Mouse (Mus musculus): ENCODE results near the gene Rnase10.
"Not testable (repeated sequence)": the region's sequence is repeated elsewhere in the genome, so short reads cannot be mapped to it uniquely, and the experiment has no call there.

Gene Rnase10

GRCm38 (mm10) chr14:51009572-51009971 lies 2.0 kb downstream of the Rnase10 start:
- no peak for DNase-seq (ENCODE audit: low spot score in 2 of 2)

- not testable (repeated sequence) for DNase-seq (ENCODE audit: low spot score in 2 of 2)
These were observed 7.2 kb downstream of the Rnase10 start for GRCm38 (mm10) chr14:51014724-51015123.

GRCm38 (mm10) chr14:51015780-51016179 lies 8.2 kb downstream of the Rnase10 start:
- DNase-seq (ENCODE audit: low spot score in 2 of 2) = no peak

- DNase-seq (ENCODE audit: low spot score in 2 of 2) = no peak
These were observed 9.7 kb downstream of the Rnase10 start for GRCm38 (mm10) chr14:51017256-51017655.

GRCm38 (mm10) chr14:51023457-51023856 lies 15.9 kb downstream of the Rnase10 start:
- DNase-seq (ENCODE audit: low spot score in 2 of 2) = no peak

GRCm38 (mm10) chr14:51024820-51025219 lies 17.3 kb downstream of the Rnase10 start:
- no peak for DNase-seq (ENCODE audit: low spot score in 2 of 2)

GRCm38 (mm10) chr14:51026391-51027133 lies 19.0 kb downstream of the Rnase10 start:
- DNase-seq (ENCODE audit: low spot score in 2 of 2) = no peak

- DNase-seq (ENCODE audit: low spot score in 2 of 2) = no peak
These were observed 20.0 kb downstream of the Rnase10 start for GRCm38 (mm10) chr14:51027387-51028155.

- no peak for DNase-seq (ENCODE audit: low spot score in 2 of 2)
These were observed 27.7 kb downstream of the Rnase10 start for GRCm38 (mm10) chr14:51035206-51035605.

GRCm38 (mm10) chr14:51036214-51036613 lies 28.7 kb downstream of the Rnase10 start:
- DNase-seq (ENCODE audit: low spot score in 2 of 2) = no peak

- DNase-seq (ENCODE audit: low spot score in 2 of 2) = no peak
These were observed 34.2 kb downstream of the Rnase10 start, which contains the start of gene Rnase9 for GRCm38 (mm10) chr14:51041769-51042168. TSS of gene Rnase9 (minus strand) at chr14:51041869.

GRCm38 (mm10) chr14:51047846-51048245 lies 40.3 kb downstream of the Rnase10 start:
- DNase-seq (ENCODE audit: low spot score in 2 of 2) = no peak

- DNase-seq (ENCODE audit: low spot score in 2 of 2) = no peak
These were observed 42.5 kb downstream of the Rnase10 start, which contains the start of gene Rnase11 for GRCm38 (mm10) chr14:51050063-51050462. TSS of gene Rnase11 (minus strand) at chr14:51050163.

GRCm38 (mm10) chr14:51051941-51052340 lies 44.4 kb downstream of the Rnase10 start:
- DNase-seq (ENCODE audit: low spot score in 2 of 2) = no peak

- DNase-seq (ENCODE audit: low spot score in 2 of 2) = no peak
These were observed 45.6 kb downstream of the Rnase10 start for GRCm38 (mm10) chr14:51053176-51053575.

GRCm38 (mm10) chr14:51054243-51055237 lies 47.0 kb downstream of the Rnase10 start:
- no peak for DNase-seq (ENCODE audit: low spot score in 2 of 2)

GRCm38 (mm10) chr14:51057401-51057831 lies 49.9 kb downstream of the Rnase10 start, which contains the start of gene Rnase12:
TSS of gene Rnase12 (minus strand) at chr14:51057661.
- no peak for DNase-seq (ENCODE audit: low spot score in 2 of 2)
